Mouse (Mus musculus) thymus, adult 2 months (tissue): ENCODE measurements at regions not wholly inside any gene's neighbourhood (a gene's known extent, or its start where the extent isn't known, plus 50 kb on each side); places are given as distances from the start of the nearest gene placed in this dataset.

ENCODE experiments used
- DNase-seq: peaks from one replicate; pipeline ENCODE4 v3.0.0; 2021
- H3K27ac ChIP-seq: fragments of 200-500 bp; 2 replicates; pipeline ENCODE4 v1.5.1; 2012; ENCODE audit warnings: low read length, control low read depth; ENCODE audit not compliant: control insufficient read depth, insufficient read depth
- H3K27me3 ChIP-seq: fragments of 200-500 bp; 2 replicates; pipeline ENCODE4 v1.6.1; 2012; ENCODE audit warnings: mild to moderate bottlenecking, low read length, moderate library complexity, mixed read lengths; ENCODE audit not compliant: control insufficient read depth, insufficient read depth
- H3K36me3 ChIP-seq: fragments of 200-500 bp; 2 replicates; pipeline ENCODE4 v1.6.1; 2012; ENCODE audit warnings: mild to moderate bottlenecking, low read length, moderate library complexity; ENCODE audit not compliant: control insufficient read depth, insufficient read depth
- H3K4me1 ChIP-seq: fragments of 200-500 bp; replicated peaks from 2 replicates; pipeline ENCODE4 v1.6.1; 2012; ENCODE audit warnings: low read length; ENCODE audit not compliant: control insufficient read depth, insufficient read depth
- H3K4me3 ChIP-seq: fragments of 200-500 bp; 2 replicates; pipeline ENCODE4 v1.5.1; 2012; ENCODE audit warnings: mild to moderate bottlenecking, low read length, control low read depth, moderate library complexity; ENCODE audit not compliant: control insufficient read depth, insufficient read depth
- CTCF ChIP-seq: fragments of 200-500 bp; IDR thresholded peaks from 2 replicates; pipeline ENCODE4 v1.5.1; 2012; ENCODE audit warnings: mild to moderate bottlenecking, control low read depth, low read length, moderate library complexity, borderline replicate concordance; ENCODE audit not compliant: control insufficient read depth, poor library complexity, insufficient read depth; ENCODE audit errors: extremely low read depth
- POLR2A ChIP-seq: fragments of 200-500 bp; IDR thresholded peaks from 2 replicates; pipeline ENCODE4 v1.6.1; 2012; ENCODE audit warnings: mild to moderate bottlenecking, low read length, control low read depth, moderate library complexity; ENCODE audit not compliant: control insufficient read depth, poor library complexity, insufficient read depth; ENCODE audit errors: extremely low read depth
- WGBS: fragments of 180-500 bp; shearing (Covaris S2); methylation state at CpG from one replicate; pipeline ENCODE4 v1.1.7; 2018; 5-methylcytosine and 5-hydroxymethylcytosine counted together

DNA sequence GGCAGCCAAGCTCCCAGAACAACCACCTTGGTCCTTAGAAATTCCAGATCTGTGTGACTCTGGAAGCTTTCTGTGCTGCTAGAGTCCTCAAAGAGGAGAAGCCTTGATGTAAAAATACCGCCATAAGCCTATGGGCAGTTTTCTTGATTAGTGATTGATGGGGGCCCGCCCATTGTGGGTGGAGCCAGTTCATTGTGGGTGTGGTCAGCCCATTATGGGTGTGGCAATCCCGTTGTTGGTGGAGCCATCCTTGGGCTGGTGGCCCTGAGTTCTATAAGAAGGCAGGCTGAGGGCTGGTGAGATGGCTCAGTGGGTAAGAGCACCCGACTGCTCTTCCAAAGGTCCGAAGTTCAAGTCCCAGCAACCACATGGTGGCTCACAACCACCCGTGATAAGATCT is 97.3 kb downstream of the Cryba4 start:
- TF ChIP-seq POLR2A = no peak
- TF ChIP-seq CTCF = no peak
- Histone ChIP-seq H3K27ac (no peak overlapping the region), H3K36me3 (no peaks in the 10 kb centered on the region), H3K4me3 (no peak overlapping the region), H3K4me1 (no peaks in the 10 kb centered on the region), H3K27me3 (no peaks in the 10 kb centered on the region; the same call in 1 of the 2 replicates)
- 64% methylated on average over 6 of the region's 6 CpGs for WGBS
- no peak for DNase-seq

GRCm38 (mm10) chr5:112156005-112156404 is 96.3 kb downstream of the Cryba4 start:
- TF ChIP-seq POLR2A (no peak), CTCF (no peak)
- 86% methylated on average over 1 of the region's 1 CpGs for WGBS
- DNase-seq = no peak
- no peaks in the 10 kb centered on the region for H3K4me1 ChIP-seq
- no peak overlapping the region for H3K4me3 ChIP-seq
- no peak overlapping the region for H3K27ac ChIP-seq
- H3K27me3 ChIP-seq = no peaks in the 10 kb centered on the region; the same call in 1 of the 2 replicates
- no peaks in the 10 kb centered on the region for H3K36me3 ChIP-seq

- Histone ChIP-seq H3K4me3 (no peak overlapping the region), H3K27me3 (no peaks in the 10 kb centered on the region)
These were observed 85.7 kb downstream of the Cryba4 start for GRCm38 (mm10) chr5:112166410-112167175.

GRCm38 (mm10) chr5:112167790-112168189 is 84.5 kb downstream of the Cryba4 start:
- Histone ChIP-seq H3K27me3 (no peaks in the 10 kb centered on the region), H3K27ac (no peak overlapping the region), H3K4me3 (no peak overlapping the region), H3K4me1 (no peaks in the 10 kb centered on the region; the same call in 1 of the 2 replicates), H3K36me3 (no peaks in the 10 kb centered on the region)
- DNase-seq = no peak
- WGBS = 89% methylated on average over 10 of the region's 10 CpGs
- TF ChIP-seq POLR2A = no peak
- TF ChIP-seq CTCF = no peak

More at GRCm38 (mm10) chr5:112166410-112167175, 85.7 kb downstream of the Cryba4 start:
- no peaks in the 10 kb centered on the region for H3K36me3 ChIP-seq
- DNase-seq = no peak
- H3K27ac ChIP-seq = no peak overlapping the region
- 92% methylated on average over 11 of the region's 11 CpGs for WGBS
- TF ChIP-seq CTCF = no peak
- TF ChIP-seq POLR2A = no peak
- no peaks in the 10 kb centered on the region; the same call in 1 of the 2 replicates for H3K4me1 ChIP-seq

DNA sequence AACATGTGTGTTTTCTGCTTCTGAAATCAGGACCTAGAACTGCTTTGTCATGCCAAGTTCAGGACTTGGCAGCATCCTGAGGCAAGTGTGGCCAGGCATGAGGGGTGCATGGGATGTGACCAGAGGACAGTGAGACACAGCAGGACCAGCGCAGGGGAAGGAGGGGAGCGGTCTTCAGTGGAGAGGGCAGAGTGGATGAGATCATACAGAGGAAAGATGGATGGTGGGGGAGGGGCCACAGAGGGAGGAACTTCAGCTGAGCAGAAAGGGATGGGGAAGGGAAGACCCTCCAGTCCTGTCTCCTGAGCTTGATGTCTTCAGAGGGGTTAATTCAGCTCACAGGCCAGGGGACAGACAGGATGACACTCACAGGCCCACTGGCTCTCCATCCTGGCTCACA is 81.0 kb downstream of the Cryba4 start:
- Histone ChIP-seq H3K36me3 (no peaks in the 10 kb centered on the region), H3K27me3 (no peaks in the 10 kb centered on the region), H3K27ac (no peak overlapping the region), H3K4me1 (no peaks in the 10 kb centered on the region), H3K4me3 (no peak overlapping the region)
- no peak for DNase-seq
- WGBS = 73% methylated on average over 2 of the region's 2 CpGs
- no peak for TF ChIP-seq CTCF
- no peak for TF ChIP-seq POLR2A

- no peak overlapping the region for H3K4me3 ChIP-seq
- no peak overlapping the region for H3K27ac ChIP-seq
- no peaks in the 10 kb centered on the region for H3K27me3 ChIP-seq
- H3K36me3 ChIP-seq = no peaks in the 10 kb centered on the region
- DNase-seq = peak; percentile 41
- no peak for TF ChIP-seq POLR2A
- peak; percentile 49; the same call in 1 of the 2 replicates for TF ChIP-seq CTCF
- 6% methylated on average over 25 of the region's 25 CpGs for WGBS
- no peaks in the 10 kb centered on the region for H3K4me1 ChIP-seq
These were observed 72.9 kb downstream of the Cryba4 start for GRCm38 (mm10) chr5:112179213-112180057.
